Mouse (Mus musculus) kidney, adult 2 months (tissue): ENCODE results near the gene Atp2c2. TPM values are rescaled to one million over a fixed set of nuclear protein-coding genes. Genes with fewer than 3 reads are reported as not detected.

Experiments
- DNase-seq: peaks from one replicate; pipeline ENCODE4 v3.0.0; 2021
- H3K27ac ChIP-seq: fragments of 200-500 bp; 2 replicates; pipeline ENCODE4 v1.5.1; 2012; ENCODE audit warnings: low read depth, low read length, control low read depth, inconsistent platforms; ENCODE audit not compliant: insufficient read depth
- H3K27me3 ChIP-seq: fragments of 200-500 bp; replicated peaks from 2 replicates; pipeline ENCODE4 v1.6.1; 2012; ENCODE audit warnings: mild to moderate bottlenecking, moderate library complexity, low read length, inconsistent platforms; ENCODE audit not compliant: control insufficient read depth, insufficient read depth
- H3K36me3 ChIP-seq: fragments of 200-500 bp; 2 replicates; pipeline ENCODE4 v1.6.1; 2012; ENCODE audit warnings: mild to moderate bottlenecking, moderate library complexity, low read length, inconsistent platforms; ENCODE audit not compliant: control insufficient read depth, insufficient read depth
- H3K4me1 ChIP-seq: fragments of 200-500 bp; 2 replicates; pipeline ENCODE4 v1.6.1; 2011; ENCODE audit warnings: low read length; ENCODE audit not compliant: control insufficient read depth, insufficient read depth
- H3K4me3 ChIP-seq: fragments of 200-500 bp; 2 replicates; pipeline ENCODE4 v1.5.1; 2011; ENCODE audit warnings: mild to moderate bottlenecking, low read depth, low read length, control low read depth; ENCODE audit not compliant: insufficient read depth
- CTCF ChIP-seq: fragments of 200-500 bp; conservative IDR thresholded peaks from 2 replicates; pipeline ENCODE4 v1.5.1; 2011; ENCODE audit warnings: low read depth, mild to moderate bottlenecking, control low read depth, low read length, moderate library complexity, mixed read lengths; ENCODE audit not compliant: insufficient read depth, insufficient read length
- POLR2A ChIP-seq: fragments of 200-500 bp; IDR thresholded peaks from one replicate; pipeline ENCODE4 v1.6.1; 2011; ENCODE audit warnings: low read depth, low read length, control low read depth
- WGBS: fragments of 180-500 bp; shearing (Covaris S2); methylation state at CpG from one replicate; pipeline ENCODE4 v1.1.7; 2018; 5-methylcytosine and 5-hydroxymethylcytosine counted together
- polyA plus RNA-seq: library from polyadenylated mRNA; depleted of rRNA; stranded (reverse); fragments of >200 nt; gene quantifications from 2 replicates; pipeline ENCODE4 v1.2.3, GENCODE M21; 2012

The Atp2c2 gene
- polyA plus RNA-seq, 1 experiment, result 0.52 TPM

DNA sequence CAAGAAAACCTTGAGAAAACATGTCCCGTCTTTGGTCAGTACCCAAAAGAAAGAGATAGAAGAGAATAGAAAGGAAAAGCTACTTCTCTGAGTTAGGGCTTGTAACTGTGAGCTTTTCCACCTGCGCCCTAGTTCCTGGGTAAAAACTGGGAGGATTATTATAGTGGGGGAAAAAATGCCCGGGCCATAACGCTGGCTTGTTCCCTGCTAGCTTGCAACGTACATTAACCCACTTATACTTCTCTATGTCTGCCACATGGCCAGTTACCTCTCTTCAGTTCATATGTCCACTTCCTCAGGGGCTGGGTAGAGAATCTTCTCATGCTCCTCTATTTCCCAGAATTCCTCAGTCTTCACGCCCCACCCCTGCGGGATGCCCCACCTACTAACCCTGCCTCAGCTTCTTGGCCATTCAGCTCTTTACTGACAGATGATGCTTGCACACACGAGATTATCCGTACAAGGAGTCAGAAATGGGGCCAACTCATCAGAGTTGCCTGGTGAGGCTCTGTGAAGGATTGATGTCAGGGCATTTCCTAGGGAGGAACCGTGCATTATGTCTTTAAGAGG, 36.6 kb downstream of the Atp2c2 start:
- no peaks in the 10 kb centered on the region for H3K36me3 ChIP-seq
- 86% methylated on average over 10 of the region's 10 CpGs for WGBS

DNA sequence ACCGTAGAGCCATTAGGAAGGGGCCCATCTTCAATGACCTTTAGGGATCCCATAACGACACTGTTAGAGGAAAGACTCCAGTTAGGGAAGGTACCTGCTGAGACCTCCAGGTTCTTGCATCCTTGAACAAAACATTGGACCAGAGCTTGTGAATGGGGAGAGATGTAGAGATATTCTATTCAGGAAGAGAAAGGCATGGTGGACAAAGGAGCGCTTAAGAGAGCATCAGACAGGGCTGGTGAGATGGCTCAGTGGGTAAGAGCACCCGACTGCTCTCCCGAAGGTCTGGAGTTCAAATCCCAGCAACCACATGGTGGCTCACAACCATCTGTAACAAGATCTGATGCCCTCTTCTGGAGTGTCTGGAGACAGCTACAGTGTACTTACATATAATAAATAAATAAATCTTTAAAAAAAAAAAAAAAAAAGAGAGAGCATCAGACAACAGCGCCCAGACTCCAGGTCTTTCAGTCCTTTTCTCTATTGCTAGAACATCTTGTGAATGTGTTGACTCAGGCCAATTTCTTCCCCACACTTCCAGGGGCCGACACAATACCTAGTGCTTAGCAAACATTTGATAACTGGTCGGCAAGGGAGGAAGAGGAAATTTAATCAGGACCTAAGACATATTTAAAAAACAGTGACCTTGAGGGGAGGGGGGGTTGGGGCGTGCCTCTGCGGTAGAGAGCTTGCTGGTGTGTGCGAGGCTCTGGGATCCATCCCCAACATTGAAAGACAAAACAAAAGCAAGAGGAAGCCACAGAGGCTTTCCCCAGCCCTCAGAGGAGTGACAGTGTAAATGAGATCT, 37.5 kb downstream of the Atp2c2 start:
- 75% methylated on average over 11 of the region's 11 CpGs for WGBS
- Histone ChIP-seq H3K27me3 (no peaks in the 10 kb centered on the region), H3K27ac (no peak overlapping the region), H3K4me1 (no peaks in the 10 kb centered on the region), H3K4me3 (no peak overlapping the region), H3K36me3 (no peaks in the 10 kb centered on the region)
- TF ChIP-seq CTCF (no peak), POLR2A (no peak)
- no peak for DNase-seq

More for the DNA sequence above, 36.6 kb downstream of the Atp2c2 start:
- no peaks in the 10 kb centered on the region for H3K4me1 ChIP-seq
- H3K27me3 ChIP-seq, result no peaks in the 10 kb centered on the region
- DNase-seq, result no peak
- TF ChIP-seq CTCF, result no peak
- TF ChIP-seq POLR2A, result no peak
- H3K4me3 ChIP-seq, result no peak overlapping the region
- H3K27ac ChIP-seq, result no peak overlapping the region

DNA sequence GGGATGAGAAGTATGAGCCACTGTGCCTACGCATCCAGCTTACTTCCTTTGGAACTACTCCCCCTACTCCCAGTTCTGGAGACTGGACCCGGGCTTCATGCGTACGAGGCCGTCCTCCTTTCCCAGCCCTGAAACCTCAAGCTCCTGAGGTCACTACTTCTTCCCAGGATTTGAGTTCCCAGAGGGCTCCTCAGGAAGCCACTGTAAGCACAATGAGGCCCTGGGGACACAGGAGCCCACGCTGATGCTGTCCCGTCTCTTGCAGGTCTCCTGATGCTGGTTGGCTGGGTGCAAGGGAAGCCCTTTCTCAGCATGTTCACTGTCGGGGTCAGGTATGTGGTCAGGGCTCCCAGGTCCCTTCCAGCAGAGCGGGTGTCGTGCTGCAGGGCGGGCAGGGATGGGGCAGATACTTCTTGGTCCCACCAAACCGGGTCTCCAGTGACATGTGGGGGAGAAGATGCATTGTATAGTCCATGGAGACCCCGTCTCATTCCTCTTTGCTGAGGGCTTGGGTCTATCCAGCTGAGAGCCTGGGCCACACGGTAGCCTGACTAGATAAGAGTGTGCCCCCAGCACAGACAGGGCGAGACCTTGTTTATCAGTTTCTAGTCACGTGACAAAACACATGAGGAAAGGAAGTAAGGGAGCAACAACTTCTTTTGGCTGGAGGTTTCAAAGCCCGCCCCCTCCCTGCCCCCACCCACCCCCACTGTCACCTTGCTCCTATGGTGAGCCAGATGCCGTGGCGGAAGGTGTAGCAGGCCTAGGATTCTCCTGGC, 38.5 kb downstream of the Atp2c2 start:
- TF ChIP-seq POLR2A (no peak), CTCF (no peak)

DNA sequence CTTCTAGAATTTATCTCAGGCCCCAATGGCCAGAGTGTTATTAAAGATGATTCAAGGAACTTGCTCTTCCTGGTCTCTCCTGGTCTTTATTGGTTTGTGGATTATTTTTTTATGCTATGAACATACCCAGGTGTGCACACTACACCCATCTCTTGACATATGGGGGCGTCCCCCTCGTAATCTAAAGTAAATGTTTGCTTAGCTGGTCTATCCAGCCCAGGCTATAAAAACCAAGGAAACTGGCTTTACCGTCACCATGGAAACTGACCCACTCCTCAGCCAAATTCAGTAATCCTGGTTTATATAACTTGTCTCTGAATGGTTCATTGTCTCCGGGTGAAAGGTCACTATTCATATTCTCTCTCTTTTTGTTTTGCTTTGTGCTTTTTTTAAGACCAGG, 40.8 kb downstream of the Atp2c2 start:
- 72% methylated on average over 4 of the region's 4 CpGs for WGBS

More for the DNA sequence above, 38.5 kb downstream of the Atp2c2 start:
- Histone ChIP-seq H3K27me3 (no peaks in the 10 kb centered on the region), H3K27ac (no peak overlapping the region), H3K4me3 (no peak overlapping the region), H3K36me3 (no peaks in the 10 kb centered on the region), H3K4me1 (no peaks in the 10 kb centered on the region)
- WGBS, result 81% methylated on average over 19 of the region's 19 CpGs
- no peak for DNase-seq

DNA sequence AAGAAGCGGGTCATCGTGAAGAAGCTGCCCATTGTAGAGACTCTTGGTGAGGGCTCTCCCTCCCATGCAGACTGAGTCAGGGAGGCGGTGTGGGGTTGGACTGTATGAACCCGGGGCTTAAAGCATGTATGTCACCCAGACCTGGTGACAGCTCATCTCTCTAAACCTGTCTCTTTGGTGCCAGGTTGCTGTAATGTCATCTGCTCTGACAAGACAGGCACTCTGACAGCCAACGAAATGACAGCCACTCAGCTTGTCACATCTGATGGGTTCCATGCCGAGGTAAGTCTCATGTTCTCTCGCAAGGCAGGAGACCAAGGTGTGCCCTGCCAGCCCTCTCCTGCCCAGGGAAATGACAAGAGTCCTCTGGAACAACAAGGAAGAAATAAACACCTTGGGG, 42.6 kb downstream of the Atp2c2 start:
- TF ChIP-seq CTCF (no peak), POLR2A (no peak)
- no peak overlapping the region for H3K27ac ChIP-seq
- 93% methylated on average over 7 of the region's 7 CpGs for WGBS

More for the DNA sequence above, 40.8 kb downstream of the Atp2c2 start:
- no peak overlapping the region for H3K4me3 ChIP-seq
- H3K27me3 ChIP-seq, result no peaks in the 10 kb centered on the region
- H3K4me1 ChIP-seq, result no peaks in the 10 kb centered on the region
- no peaks in the 10 kb centered on the region for H3K36me3 ChIP-seq
- DNase-seq, result no peak
- no peak overlapping the region for H3K27ac ChIP-seq
- TF ChIP-seq CTCF, result no peak

DNA sequence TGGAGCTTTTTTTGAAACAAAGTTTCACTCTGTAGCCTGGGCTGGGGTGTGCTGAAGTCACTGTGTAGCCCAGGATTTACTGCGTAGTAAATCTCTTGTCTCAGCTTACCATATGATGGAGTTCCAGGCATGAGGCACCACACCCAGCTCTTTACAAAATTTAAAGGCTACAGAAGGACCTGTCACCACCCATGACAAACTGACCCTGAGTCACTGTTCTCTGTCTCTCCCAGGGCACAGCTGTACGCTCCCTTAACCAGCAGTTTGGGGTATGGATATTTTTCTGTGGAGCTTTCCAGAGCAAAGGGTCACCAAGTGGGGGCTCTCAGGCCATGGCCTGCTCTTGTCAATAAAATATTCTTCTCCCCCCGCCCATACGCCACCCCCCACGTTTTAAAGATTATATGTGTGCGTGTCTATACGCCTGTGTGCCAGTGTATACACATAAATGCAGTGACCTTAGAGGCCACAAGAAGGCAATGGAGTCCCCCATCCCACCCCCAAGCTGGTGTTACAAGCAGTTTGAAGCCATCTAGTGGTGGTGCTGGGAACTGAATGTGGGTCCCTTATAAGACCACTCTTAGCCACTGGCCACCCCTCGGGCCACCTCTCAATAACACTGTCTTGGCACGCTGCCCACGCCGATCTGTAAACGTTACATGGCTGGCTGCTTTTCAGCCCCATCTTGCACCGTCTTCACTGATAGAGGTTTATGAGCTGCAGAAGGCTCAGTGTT, 43.6 kb downstream of the Atp2c2 start:
- Histone ChIP-seq H3K27me3 (no peaks in the 10 kb centered on the region), H3K27ac (no peak overlapping the region), H3K4me3 (no peak overlapping the region), H3K4me1 (no peaks in the 10 kb centered on the region), H3K36me3 (no peaks in the 10 kb centered on the region)
- 45% methylated on average over 13 of the region's 13 CpGs for WGBS
- TF ChIP-seq CTCF, result peak; percentile 58
- no peak for TF ChIP-seq POLR2A
- peak; percentile 25 for DNase-seq

More for the DNA sequence above, 42.6 kb downstream of the Atp2c2 start:
- DNase-seq, result no peak
- Histone ChIP-seq H3K36me3 (no peaks in the 10 kb centered on the region), H3K4me1 (no peaks in the 10 kb centered on the region), H3K4me3 (no peak overlapping the region), H3K27me3 (no peaks in the 10 kb centered on the region)
